Mouse (Mus musculus): ENCODE measurements around the gene Acap3.

The Acap3 gene

DNA sequence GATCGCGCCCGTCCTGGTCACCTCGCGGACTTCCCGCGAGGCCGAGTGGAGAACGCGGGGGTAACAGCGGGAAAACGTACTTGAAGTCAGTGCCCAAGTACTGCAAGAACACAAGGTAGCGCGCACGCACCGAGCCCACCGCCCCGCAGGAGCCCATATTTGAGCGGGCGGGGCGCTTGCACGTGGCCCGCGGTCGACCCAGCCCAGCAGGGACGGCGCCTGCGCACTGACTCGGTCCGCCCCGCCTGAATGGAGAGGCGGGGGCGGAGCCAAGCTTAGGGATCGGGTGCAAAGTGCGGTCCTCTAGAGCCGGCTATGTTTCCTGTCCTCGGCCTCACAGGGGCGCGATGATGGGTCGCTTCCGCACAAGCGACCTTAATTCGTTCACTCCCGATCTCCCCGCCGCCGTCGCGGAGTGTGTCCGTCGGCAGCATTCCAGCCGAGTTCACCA, at the start of gene Acap3, which contains the start of gene Pusl1:
Acap3 (plus strand) TSS at position 272 of the 451 bp plus-strand sequence.
Pusl1 (minus strand) TSS at position 231 of the 451 bp plus-strand sequence.
- DNase-seq (ENCODE audit: low spot score in 2 of 2), result peak; percentile 93 to 96

DNA sequence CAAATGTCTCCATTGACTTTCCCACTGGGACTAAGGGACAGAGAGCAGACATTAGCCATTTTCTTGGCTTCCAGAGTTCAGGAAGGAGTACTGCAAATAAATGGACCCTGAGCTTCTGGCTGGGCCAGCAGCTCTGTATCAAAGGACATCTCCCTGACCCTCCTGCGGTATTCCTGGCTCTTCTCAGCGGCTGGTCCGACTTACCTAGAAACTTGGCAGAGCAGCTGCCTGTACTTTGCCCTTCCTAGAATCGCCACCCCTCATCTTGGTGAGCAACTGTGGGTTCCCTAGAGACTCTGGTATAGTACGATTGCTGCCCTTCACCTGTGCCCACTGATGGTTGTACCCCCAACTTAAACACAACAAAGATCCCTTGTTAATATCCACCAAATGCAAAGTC, 48.4 kb upstream of the Acap3 start:
- DNase-seq (ENCODE audit: low spot score in 2 of 2), result no peak

DNA sequence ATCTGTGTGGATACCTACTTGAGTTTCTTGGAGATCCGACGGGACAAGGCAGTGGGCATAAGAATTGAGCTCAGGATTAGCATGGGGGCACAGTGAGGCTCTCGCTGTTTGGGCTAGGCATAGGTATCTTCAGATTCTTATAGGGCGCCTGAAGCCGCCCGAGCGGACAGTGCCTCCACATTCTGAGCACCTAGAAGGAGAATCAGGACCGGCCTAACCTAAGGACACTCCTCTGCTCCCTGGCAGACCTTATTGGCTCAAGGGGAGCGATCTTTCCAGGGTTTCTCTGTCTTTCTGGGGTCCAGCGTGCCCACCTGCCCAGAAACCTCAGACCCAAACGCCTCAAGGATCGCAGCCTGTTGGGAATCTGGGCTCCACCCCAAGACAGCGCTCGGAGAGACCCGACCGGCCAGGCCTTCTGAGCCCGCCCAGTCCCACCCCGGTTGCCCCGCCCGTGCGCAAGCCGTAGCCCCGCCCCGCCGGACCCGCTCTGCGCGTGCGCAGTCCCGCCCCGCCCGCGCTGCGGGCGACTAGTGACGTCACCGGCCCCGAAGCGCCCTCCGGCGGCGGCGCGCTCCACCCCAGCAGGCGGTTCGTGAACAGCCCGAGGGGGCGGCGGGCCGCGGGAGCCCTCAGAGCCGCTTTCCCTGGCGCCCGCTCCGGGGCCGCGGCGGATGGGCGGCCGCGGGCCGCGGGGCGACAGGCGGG, 44.6 kb upstream of the Acap3 start, which contains the start of gene Dvl1:
Dvl1 (plus strand) TSS at position 532 of the 708 bp plus-strand sequence.
- peak; percentile 90 to 92 for DNase-seq (ENCODE audit: low spot score in 2 of 2)

DNA sequence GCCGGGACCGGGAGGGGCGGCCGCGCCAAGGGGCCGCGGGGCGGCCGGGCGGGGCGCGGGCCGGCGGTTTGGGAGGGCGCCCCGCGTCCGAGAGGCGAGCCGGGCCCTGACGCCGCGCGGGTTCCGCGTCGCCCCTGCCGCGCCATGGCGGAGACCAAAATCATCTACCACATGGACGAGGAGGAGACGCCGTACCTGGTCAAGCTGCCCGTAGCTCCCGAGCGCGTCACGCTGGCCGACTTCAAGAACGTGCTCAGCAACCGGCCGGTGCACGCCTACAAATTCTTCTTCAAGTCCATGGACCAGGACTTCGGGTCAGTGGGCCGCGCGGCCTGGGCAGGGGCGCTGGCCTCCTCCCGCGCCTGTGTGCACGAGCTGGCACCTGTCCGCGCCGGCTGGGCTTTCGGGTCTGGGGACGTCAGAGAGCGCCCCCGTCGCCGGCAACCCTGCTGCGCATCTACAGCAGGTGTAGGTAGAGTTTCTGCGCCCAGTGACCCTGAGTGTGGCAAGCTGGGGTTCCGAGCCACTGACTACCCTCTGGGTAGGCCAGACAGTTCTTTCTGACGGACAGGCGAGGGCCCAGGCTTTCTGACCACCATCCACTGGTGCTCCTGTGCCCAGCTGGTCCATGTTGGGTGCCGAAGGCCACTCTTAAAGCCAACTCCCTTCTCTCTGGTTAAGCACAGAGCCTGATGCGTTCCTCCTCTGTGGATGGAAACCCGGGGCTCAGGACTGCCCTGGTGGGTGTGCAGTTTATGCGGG, 43.9 kb upstream of the Acap3 start:
- DNase-seq (ENCODE audit: low spot score in 2 of 2), result no peak

DNA sequence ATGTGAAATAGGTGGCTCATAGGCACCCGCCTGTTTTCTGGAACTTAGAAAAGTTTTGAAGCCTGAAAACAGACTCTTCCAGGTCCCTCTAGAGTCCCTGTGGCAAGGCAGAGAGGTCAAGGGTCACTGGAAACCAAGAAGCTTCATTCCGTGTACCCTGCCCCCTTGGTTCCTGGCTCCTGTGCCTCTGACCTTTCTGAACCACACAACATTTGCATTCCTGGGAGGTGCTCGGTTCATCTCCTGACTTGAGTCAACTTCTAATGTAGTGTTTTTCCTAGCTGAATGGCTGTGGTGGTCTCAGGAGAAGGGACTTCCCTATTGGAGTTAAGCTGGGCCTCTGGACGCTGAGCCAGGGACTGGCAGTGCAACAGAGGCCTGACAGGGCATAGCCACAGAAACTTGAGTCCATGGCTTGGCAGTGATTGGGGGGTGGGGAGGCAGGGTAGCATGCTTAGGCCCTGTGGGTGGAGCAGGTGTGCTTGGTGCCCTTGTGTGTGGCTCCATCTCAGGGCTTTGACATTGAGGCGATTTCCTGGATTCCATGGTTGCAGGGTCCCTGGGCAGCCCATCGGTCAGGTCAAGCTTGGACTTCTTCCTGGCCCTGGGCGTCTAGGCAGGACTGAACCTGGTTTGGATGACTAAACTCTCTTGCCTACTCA, 43.1 kb upstream of the Acap3 start:
- no peak for DNase-seq (ENCODE audit: low spot score in 2 of 2)

DNA sequence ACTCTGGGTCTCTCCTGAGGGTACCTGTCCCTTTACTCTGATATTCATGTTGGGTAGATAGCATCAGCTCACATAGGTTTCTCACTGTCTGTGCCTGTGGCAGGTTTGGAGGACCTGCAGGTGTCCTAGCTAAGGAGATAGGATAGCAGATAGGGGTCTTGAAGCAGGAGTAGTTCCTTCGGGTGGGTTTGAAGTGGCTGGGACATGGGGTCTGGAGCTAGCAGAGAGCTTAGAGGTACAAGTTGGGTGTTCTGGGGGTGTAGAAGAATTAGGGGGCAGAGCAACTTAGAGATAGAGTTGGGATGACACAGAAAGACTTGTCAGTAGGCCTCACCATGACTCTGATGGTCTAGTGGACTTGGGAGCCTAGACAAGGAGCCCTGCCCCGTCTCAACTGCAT, 42.2 kb upstream of the Acap3 start:
- no peak for DNase-seq (ENCODE audit: low spot score in 2 of 2)

DNA sequence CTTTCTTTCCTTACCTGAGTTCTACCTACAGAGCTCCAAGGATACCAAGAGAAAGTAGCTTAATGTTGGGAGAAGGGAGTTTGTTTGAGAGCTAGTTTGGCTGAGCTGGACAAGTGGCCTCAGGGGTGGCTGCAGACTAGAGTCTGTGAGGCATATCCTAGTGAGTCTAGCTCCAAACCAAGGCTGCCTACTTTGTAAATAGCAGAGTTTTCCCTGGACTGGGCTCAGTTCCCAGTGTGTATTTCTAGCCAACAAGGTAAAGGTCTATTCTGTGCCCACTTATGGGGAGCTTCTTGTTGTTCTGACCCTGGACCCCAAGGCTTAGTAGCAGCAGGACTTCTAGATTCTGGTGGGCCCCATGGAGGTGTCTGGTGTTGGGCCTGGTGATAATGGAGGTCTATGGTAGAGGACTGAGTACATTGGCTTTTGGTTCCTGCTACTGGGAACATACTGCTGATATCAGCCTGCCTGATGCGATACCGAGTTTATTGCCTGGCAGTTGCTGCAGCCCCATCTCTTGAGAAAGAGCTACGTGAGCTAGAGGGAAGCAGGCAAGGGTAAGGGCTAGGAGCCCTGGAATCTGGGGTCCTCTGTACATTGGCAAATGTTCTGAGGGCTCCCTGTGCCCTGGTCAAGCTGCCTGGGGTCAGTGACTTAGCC, 41.7 kb upstream of the Acap3 start:
- no peak for DNase-seq (ENCODE audit: low spot score in 2 of 2)

DNA sequence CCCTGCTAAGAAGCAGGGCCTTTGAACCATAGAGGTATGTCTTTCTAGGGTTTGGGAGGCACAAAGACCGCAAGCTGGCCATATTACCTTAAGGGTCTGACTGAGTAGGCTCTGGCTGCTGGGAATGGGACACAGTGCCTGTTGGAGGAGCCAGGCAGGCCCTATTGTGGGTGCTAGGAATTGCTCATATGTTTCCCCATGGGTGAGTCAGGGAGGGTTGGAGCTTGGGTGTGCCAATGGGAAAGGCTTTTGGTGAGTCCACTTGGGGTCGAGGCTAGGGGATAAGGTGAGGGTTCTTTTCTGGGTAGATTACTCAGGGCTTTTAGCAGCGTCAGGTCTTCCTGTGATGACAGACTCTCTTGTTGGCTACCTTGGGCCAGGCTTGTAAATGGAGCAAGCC, 40.3 kb upstream of the Acap3 start:
- no peak for DNase-seq (ENCODE audit: low spot score in 2 of 2)

DNA sequence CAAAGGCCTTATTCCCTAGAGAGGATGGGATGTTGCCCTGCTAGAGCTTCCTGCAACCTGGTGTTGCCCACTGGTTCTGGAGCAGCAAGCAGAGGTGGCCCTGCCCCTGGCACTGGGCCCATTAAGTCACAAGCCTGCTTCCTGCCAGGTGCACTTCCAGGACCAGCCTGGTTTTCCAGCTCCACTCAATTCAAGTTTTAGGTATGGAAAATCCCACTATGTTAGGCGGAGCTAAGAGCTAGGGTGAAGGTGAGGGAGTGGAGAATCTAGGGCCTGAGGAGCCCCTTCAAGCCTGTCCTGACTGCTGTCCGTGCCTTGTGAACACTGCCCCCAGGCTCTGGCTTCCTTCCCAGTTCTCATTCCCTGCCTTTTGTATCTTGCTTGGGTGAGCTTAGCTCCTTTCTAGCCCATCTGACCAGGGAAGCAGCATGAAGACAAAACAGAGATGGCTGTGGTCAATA, 39.6 kb upstream of the Acap3 start:
- no peak for DNase-seq (ENCODE audit: low spot score in 2 of 2)

DNA sequence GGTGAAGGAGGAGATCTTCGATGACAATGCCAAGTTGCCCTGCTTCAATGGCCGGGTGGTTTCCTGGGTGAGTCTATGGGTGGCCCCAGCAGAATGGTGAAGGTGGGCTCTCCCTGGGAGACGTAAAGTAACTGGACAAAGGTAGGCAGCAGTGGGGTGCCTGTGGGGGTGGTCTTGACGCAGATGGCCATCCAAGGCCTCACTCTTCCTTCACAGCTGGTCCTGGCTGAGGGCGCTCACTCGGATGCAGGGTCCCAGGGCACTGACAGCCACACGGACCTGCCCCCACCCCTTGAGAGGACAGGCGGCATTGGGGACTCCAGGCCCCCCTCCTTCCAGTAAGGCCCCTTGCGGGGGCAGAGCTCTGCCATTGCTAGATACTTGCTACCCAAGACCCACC, 38.2 kb upstream of the Acap3 start:
- no peak for DNase-seq (ENCODE audit: low spot score in 2 of 2)

DNA sequence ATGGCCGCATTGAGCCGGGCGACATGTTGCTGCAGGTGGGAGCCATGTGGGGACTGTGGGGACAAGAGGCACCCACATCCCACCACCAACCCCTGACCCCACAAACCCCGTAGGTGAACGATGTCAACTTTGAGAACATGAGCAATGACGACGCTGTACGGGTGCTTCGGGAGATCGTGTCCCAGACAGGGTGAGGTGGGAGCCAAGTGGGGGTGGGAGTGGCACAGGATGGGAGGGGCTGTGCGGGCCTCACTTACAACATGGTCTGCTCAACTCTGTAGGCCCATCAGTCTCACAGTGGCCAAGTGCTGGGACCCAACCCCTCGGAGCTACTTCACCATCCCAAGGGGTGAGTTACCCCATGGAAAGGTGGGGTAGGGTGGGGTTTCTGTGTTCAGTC, 36.6 kb upstream of the Acap3 start:
- DNase-seq (ENCODE audit: low spot score in 2 of 2), result no peak

DNA sequence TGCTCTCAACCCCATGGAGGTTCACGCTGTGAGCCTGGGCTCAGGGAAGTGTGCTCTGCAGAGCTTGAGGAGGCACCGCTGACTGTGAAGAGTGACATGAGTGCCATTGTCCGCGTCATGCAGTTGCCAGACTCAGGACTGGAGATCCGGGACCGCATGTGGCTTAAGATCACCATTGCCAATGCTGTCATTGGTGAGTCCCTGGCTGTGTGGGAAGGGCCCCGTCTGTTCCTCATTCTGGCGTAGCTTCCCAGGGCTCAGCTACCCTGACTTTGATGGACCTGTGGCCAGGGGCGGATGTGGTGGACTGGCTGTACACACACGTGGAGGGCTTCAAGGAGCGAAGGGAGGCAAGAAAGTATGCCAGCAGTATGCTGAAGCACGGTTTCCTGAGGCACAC, 35.6 kb upstream of the Acap3 start:
- DNase-seq (ENCODE audit: low spot score in 2 of 2), result no peak

DNA sequence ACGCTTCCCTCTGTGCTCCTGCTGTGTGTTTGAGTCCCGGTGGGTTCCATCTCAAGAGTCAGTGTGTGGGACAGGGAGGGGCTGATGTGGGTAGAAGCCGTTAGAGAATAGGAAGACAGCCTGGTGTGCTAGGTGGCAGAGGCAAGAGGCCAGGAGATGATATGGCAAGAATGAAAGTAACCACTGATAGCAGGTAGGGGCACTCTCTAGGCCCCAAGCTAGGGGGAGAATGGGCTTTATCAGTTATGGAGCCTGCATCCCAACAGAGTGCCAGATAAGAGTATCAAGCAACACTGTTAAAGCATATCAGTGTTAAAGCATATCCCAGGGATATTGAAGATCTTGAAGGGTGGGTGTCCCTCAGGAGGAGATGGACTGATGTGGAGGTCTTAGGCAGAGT, 34.7 kb upstream of the Acap3 start:
- DNase-seq (ENCODE audit: low spot score in 2 of 2), result no peak

DNA sequence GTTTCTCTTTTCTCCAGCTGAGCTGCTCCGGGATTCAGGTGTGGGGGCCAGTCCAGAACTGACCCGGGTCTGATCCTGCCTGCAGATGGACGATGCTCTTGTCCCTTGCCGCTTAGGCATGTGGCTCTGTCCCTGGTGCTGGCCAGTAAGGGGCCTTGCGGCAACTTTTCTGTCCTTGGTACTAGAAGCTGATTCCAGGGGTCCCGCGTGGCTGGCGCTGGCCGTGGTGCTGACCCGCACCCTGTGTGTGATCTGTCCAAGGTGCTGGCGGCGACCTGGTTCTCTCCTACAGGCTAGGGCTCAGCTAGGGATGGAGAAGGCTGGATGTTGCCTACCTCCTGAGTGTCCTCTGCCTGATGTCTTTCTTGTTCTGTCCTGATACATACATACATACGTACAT, 32.3 kb upstream of the Acap3 start:
- DNase-seq (ENCODE audit: low spot score in 2 of 2), result no peak

DNA sequence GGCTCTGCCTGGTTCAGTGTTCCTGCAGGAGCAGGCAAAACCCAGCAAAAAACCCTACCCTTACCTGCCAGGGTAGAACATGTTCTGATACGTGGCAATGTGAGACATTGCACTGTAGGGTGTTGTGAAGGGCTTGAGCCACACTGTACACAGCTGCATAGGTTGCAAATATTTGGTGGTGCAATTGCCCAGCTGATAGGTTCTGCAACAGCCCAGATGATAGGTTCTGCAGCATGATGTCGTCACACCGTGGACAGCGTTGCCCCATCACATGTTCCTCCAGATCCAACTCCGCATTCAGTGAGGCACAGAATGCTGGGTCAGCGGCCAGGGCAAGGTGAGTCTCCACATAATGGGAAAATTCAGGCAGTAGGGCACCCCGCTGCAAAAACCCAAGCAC, 29.8 kb upstream of the Acap3 start:
- no peak for DNase-seq (ENCODE audit: low spot score in 2 of 2)

DNA sequence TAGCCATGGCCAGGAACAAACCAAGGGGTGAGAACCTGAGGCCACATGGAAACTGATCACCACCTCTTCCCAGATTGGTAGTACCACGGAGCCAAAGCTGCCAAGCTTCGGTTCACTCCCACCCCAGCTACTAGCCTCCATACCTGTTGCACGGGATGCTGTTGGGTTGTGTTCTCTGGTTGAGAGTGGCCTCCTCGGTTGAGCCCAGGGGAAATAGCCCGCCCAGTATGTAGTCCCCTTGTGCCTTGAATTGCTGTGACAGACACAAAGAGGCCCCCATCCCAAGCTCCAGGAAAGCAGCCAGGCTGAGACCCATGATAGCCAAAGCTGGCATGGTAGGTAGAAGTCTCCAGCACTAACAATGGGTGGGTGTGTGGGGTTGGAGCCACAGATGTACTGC, 28.6 kb upstream of the Acap3 start, which contains the start of gene Tas1r3:
Tas1r3 (minus strand) TSS at position 362 of the 400 bp plus-strand sequence.
- DNase-seq (ENCODE audit: low spot score in 2 of 2), result no peak

DNA sequence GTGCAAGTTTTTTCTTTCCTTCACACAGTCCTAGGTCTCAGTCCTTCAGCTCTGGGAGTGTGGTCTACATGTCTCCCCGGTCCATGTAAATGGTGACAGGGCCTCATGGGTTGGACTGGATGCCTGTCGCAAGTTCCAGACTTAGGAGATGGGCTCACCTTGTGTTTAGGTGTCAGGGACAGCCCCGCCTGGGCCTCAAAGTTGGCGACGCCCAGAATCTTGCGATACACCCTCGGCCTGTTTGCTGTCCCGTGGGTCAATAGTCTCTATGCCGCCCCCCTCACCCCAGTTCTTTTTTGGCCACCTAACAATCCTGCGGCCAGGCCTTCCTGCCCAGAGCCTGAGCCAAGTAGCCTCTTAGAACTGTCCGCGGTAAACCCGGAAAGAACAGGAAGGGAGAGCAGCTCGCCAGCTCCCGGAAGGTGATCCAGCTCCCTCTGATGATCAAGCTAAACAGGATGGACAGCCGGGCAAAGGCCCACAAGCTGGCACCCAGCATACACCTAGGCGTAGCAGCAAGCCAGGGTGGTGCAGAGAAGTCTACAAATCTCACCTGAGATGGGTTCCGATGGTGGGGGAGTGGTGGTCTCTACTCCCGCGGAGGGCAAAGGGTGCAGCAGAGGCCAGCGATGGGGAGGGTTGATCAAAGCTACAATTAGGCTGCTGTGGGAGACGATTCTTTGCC, 22.9 kb upstream of the Acap3 start:
- DNase-seq (ENCODE audit: low spot score in 2 of 2), result no peak

DNA sequence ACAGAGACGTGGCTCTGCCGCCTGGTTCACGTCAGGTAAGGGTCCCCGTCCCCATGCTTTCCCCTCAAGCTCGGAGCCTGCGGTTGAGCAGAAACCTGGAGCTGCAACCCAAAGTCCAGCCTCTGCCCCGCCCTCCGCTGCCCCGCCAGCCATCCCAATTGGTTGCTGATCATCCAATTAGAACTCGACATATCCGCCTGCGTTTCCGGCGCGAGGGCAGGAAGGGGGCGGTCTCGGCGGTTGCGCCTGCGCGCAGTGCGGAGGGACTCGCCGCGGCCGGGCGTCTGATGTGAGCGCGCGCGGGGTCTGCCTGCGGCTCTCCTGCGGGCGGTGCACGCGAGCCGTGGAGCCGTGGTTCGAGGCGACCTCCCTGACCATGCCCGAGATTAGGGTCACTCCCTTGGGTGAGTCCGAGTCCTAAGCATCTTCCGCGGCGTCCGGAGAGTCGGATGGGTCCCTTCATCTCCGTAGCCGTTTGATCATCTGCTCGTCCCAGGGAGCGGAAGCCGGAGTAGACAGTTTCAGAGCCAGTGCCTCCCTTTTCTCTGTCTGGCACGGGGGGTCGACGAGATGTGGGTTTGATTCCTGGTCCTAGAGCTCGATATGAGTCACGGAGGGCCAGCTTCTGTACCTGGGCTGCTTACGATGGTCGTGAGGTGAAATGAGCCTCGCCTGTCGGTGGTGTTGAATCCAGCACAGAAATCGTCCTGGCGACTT, 22.1 kb upstream of the Acap3 start, which contains the start of the genes Cptp and Ints11:
Cptp (minus strand) TSS at position 124 of the 717 bp plus-strand sequence.
Ints11 (plus strand) TSS at position 230 of the 717 bp plus-strand sequence.
- peak; percentile 97 to 98 for DNase-seq (ENCODE audit: low spot score in 2 of 2)

DNA sequence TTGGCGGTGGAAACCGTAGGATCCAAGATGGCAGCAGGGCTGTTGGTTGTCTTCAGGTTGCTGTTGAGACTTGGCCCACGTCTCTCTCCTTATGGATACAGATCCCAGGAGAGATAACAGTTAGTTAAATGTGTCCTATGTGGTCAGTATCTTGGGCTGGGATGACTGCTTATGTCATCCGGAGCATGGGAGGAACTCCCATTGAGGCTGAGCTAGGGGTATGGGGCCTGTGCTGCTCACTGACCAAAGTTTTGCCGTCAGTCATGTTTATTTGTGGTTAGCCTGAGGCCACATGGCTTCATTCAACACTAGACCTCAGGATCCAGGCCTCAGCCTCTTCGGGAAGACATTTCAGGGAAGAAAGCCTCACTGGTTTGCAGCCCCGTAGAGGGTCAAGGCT, 20.2 kb upstream of the Acap3 start:
- DNase-seq (ENCODE audit: low spot score in 2 of 2), result no peak

DNA sequence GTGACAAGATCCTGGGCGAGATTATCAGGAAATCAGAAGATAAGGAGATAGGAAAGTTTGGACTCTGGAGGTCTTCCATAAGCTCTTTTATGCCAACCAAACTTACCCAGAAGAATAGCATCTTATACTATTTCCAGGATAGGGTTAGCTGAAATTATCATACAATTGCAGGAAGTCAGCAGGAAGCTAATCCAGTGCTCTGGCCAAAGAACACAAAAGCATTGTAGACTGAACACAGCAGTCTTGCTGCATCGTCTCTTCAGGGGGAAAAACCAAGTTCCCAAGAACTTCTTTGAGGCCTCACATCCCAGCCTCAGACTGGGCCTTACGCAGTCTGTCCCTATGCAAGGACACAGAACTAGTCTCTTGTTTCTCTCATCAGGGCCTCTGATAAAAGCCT, 8.0 kb upstream of the Acap3 start:
- DNase-seq (ENCODE audit: low spot score in 2 of 2), result peak in 1 of 2 experiments; percentile 32

Data from heart, adult 9 months (tissue).